Mouse (Mus musculus) E14TG2a.4 (cell line): ENCODE data around the gene Cdcp1.

Experiments used
- CTCF ChIP-seq: conservative IDR thresholded peaks from 2 replicates; pipeline ENCODE4 v1.5.1; 2014; ENCODE audit warnings: low read length
- NANOG ChIP-seq: IDR thresholded peaks from 2 replicates; pipeline ENCODE4 v1.6.1; 2014; ENCODE audit warnings: borderline replicate concordance, low read length, mixed read lengths
- POU5F1 ChIP-seq: IDR thresholded peaks from 2 replicates; pipeline ENCODE4 v1.6.1; 2014; ENCODE audit warnings: low read length, borderline replicate concordance

- TF ChIP-seq CTCF (no peak), NANOG (no peak), POU5F1 (no peak)
These were observed 88.2 kb downstream of the Cdcp1 start for GRCm38 (mm10) chr9:123127663-123128062.
